Mouse (Mus musculus) thymus, adult 2 months (tissue): ENCODE measurements around the gene Cttnbp2.

ENCODE experiments used
- CTCF ChIP-seq: fragments of 200-500 bp; IDR thresholded peaks from 2 replicates; pipeline ENCODE4 v1.5.1; 2012; ENCODE audit warnings: mild to moderate bottlenecking, control low read depth, low read length, moderate library complexity, borderline replicate concordance; ENCODE audit not compliant: control insufficient read depth, poor library complexity, insufficient read depth; ENCODE audit errors: extremely low read depth
- POLR2A ChIP-seq: fragments of 200-500 bp; IDR thresholded peaks from 2 replicates; pipeline ENCODE4 v1.6.1; 2012; ENCODE audit warnings: mild to moderate bottlenecking, low read length, control low read depth, moderate library complexity; ENCODE audit not compliant: control insufficient read depth, poor library complexity, insufficient read depth; ENCODE audit errors: extremely low read depth

DNA sequence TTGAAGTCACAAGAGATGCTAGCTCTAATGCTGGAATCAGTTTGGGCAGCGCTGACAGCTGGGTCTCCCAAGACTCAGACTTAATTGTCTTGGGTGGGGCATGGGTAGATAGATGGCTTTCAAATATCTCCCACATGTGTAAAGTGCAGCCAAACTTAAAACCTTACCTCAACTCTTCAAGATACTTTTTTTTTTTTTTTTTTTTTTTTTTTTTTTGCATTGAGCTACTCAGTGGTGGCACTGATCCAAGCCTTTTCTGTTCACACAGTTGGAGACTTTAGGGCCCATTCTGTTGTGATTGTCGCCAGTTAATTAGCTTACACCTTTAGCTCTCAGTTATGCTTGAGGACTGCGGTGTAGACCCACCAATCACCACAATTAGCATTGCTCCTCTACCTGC, 145.6 kb downstream of the Cttnbp2 start:
- TF ChIP-seq CTCF (no peak), POLR2A (no peak)
